Mouse (Mus musculus) heart, embryonic 12.5 days (tissue): ENCODE data around the gene Pold4. TPM values are rescaled to one million over a fixed set of nuclear protein-coding genes. Genes with fewer than 3 reads are reported as not detected.
"Not testable (repeated sequence)": the region's sequence is repeated elsewhere in the genome, so short reads cannot be mapped to it uniquely, and the experiment has no call there.

Experiments used
- ATAC-seq: fragments of 200-750 bp; cut with Nextera tagmentation; 2 replicates; pipeline ENCODE4 v1.8.0; 2017; ENCODE audit warnings: moderate TSS enrichment, moderate library complexity; ENCODE audit not compliant: insufficient number of reproducible peaks, low FRiP score
- H3K27ac ChIP-seq: fragments of 300-500 bp; sonication (generic); 2 replicates; pipeline ENCODE4 v1.5.1; 2016; ENCODE audit warnings: mild to moderate bottlenecking, moderate library complexity; ENCODE audit not compliant: poor library complexity, severe bottlenecking
- H3K27me3 ChIP-seq: fragments of 300-500 bp; sonication (generic); replicated peaks from 2 replicates; pipeline ENCODE4 v1.6.1; 2016; ENCODE audit warnings: mild to moderate bottlenecking, moderate library complexity
- H3K36me3 ChIP-seq: fragments of 300-500 bp; sonication (generic); 2 replicates; pipeline ENCODE4 v1.6.1; 2016; ENCODE audit warnings: mild to moderate bottlenecking, moderate library complexity
- H3K4me1 ChIP-seq: fragments of 300-500 bp; sonication (generic); replicated peaks from 2 replicates; pipeline ENCODE4 v1.6.1; 2016; ENCODE audit warnings: mild to moderate bottlenecking
- H3K4me2 ChIP-seq: fragments of 300-500 bp; sonication (generic); 2 replicates; pipeline ENCODE4 v1.6.1; 2016; ENCODE audit warnings: mild to moderate bottlenecking, moderate library complexity
- H3K4me3 ChIP-seq: fragments of 300-500 bp; sonication (generic); 2 replicates; pipeline ENCODE4 v1.5.1; 2016; ENCODE audit warnings: mild to moderate bottlenecking
- H3K9ac ChIP-seq: fragments of 300-500 bp; sonication (generic); 2 replicates; pipeline ENCODE4 v1.6.1; 2016; ENCODE audit warnings: mild to moderate bottlenecking, moderate library complexity
- H3K9me3 ChIP-seq: fragments of 300-500 bp; sonication (generic); replicated peaks from 2 replicates; pipeline ENCODE4 v1.6.1; 2016; ENCODE audit warnings: mild to moderate bottlenecking, moderate library complexity
- WGBS: fragments of 180-500 bp; shearing (Covaris S2); methylation state at CpG from one replicate; pipeline ENCODE4 v1.1.7; 2016; 5-methylcytosine and 5-hydroxymethylcytosine counted together
- polyA plus RNA-seq: library from polyadenylated mRNA; unstranded; fragments of >200 nt; fragmentation: Nextera tagmentation; extraction: Ambion mirVana; gene quantifications from 2 replicates; pipeline ENCODE4 v1.2.1, GENCODE M21; 2016

The Pold4 gene
- polyA plus RNA-seq, 1 experiment from 2014 or later, result 19.4 TPM

DNA sequence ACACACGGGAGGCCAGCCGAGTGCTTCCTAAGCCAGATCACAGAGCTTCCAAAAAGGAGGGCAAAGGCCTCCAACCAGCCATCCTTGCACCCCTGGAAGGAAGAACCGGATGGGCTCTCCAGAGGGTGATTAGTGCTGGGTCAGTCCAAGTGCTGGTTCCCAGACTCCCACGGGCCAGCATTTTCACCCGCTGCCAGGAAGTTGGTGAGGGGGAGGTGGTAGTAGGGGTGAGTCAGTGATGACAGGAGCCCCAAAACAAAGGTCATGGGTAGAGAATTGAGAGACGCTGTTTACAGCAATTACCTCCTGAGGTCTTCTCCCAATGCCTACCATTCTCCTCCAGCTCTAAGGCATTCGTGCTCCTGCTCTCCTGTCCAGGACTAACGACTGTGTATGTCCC lies 1.3 kb upstream of the Pold4 start:
- Histone ChIP-seq H3K4me3 (no peak overlapping the region), H3K9me3 (no peaks in the 10 kb centered on the region), H3K9ac (no peak overlapping the region), H3K4me2 (no peak overlapping the region), H3K27ac (no peak overlapping the region), H3K36me3 (no peaks in the 10 kb centered on the region), H3K27me3 (peaks cover 45% of the 10 kb centered on the region), H3K4me1 (peaks cover 20% of the 10 kb centered on the region)
- no peak for ATAC-seq
- WGBS, result 57% methylated on average over 8 of the region's 8 CpGs

- H3K27me3 ChIP-seq, result peaks cover 40% of the 10 kb centered on the region
- 16% methylated on average over 2 of the region's 2 CpGs for WGBS
- H3K9me3 ChIP-seq, result no peaks in the 10 kb centered on the region
Measured at GRCm38 (mm10) chr19:4232186-4232572, 480 bp downstream of the Pold4 start.

GRCm38 (mm10) chr19:4232651-4233050 lies 952 bp downstream of the Pold4 start:
- no peak overlapping the region for H3K4me3 ChIP-seq
- peak overlapping the region; percentile 82 for H3K4me2 ChIP-seq
- peaks cover 20% of the 10 kb centered on the region for H3K4me1 ChIP-seq
- H3K27me3 ChIP-seq, result peaks cover 35% of the 10 kb centered on the region
- 78% methylated on average over 7 of the region's 7 CpGs for WGBS
- no peak for ATAC-seq
- no peak overlapping the region for H3K27ac ChIP-seq
- H3K36me3 ChIP-seq, result no peaks in the 10 kb centered on the region
- H3K9me3 ChIP-seq, result no peaks in the 10 kb centered on the region
- peak overlapping the region; percentile 80 for H3K9ac ChIP-seq

More at GRCm38 (mm10) chr19:4232186-4232572, 480 bp downstream of the Pold4 start:
- Histone ChIP-seq H3K4me3 (peak overlapping the region; percentile 73), H3K4me2 (peak overlapping the region; percentile 82), H3K27ac (peak overlapping the region; percentile 87), H3K4me1 (peaks cover 20% of the 10 kb centered on the region), H3K9ac (peak overlapping the region; percentile 80), H3K36me3 (no peaks in the 10 kb centered on the region)
- ATAC-seq, result 0 out of 2 replicates have a peak, but pooled peaks have one; percentile 1

- Histone ChIP-seq H3K36me3 (no peaks in the 10 kb centered on the region), H3K4me3 (no peak overlapping the region), H3K4me2 (no peak overlapping the region), H3K27ac (no peak overlapping the region), H3K27me3 (peaks cover 18% of the 10 kb centered on the region), H3K4me1 (peaks cover 19% of the 10 kb centered on the region), H3K9ac (no peak overlapping the region), H3K9me3 (no peaks in the 10 kb centered on the region)
- WGBS, result 69% methylated on average over 4 of the region's 4 CpGs
- no peak for ATAC-seq
Measured at GRCm38 (mm10) chr19:4234548-4234947, 2.8 kb downstream of the Pold4 start.

- Histone ChIP-seq H3K9ac (no peak overlapping the region), H3K36me3 (no peaks in the 10 kb centered on the region), H3K4me3 (no peak overlapping the region), H3K4me2 (no peak overlapping the region), H3K4me1 (no peaks in the 10 kb centered on the region), H3K9me3 (0 out of 2 replicates have a peak, but pooled peaks cover 3% of the 10 kb centered on the region), H3K27ac (no peak overlapping the region), H3K27me3 (no peaks in the 10 kb centered on the region; the same call in 1 of the 2 replicates)
- 70% methylated on average over 8 of the region's 8 CpGs for WGBS
- no peak for ATAC-seq
Measured at GRCm38 (mm10) chr19:4240247-4240668, 8.6 kb downstream of the Pold4 start.

DNA sequence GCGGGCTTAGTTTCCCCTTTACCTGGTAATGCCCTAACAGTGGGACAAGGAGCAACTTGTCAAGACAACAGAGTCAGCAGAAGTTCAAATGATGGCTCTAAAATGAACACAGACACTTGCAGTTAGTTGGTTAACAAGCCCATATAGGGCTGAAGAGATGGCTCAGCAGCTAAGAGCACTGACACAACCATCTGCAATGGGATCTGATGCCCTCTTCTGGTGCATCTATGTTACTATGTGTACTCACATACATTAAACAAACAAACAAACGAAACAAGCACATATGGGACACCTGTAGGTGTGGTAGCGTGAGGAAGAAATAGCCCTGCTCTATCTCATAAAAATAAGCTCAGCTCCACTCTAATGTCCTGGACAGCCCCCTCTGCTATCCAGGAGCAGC lies 10.7 kb downstream of the Pold4 start:
- Histone ChIP-seq H3K4me1 (no peaks in the 10 kb centered on the region), H3K4me2 (no peak overlapping the region), H3K9ac (no peak overlapping the region), H3K36me3 (no peaks in the 10 kb centered on the region), H3K27me3 (no peaks in the 10 kb centered on the region; the same call in 1 of the 2 replicates), H3K4me3 (no peak overlapping the region), H3K9me3 (0 out of 2 replicates have a peak, but pooled peaks cover 3% of the 10 kb centered on the region), H3K27ac (no peak overlapping the region)
- 66% methylated on average over 3 of the region's 3 CpGs for WGBS
- no peak for ATAC-seq

- H3K4me1 ChIP-seq, result no peaks in the 10 kb centered on the region
- no peak overlapping the region for H3K4me2 ChIP-seq
- H3K9me3 ChIP-seq, result 0 out of 2 replicates have a peak, but pooled peaks cover 3% of the 10 kb centered on the region
- H3K27me3 ChIP-seq, result peaks cover 3% of the 10 kb centered on the region; the same call in 1 of the 2 replicates
- H3K9ac ChIP-seq, result no peak overlapping the region
- no peak overlapping the region for H3K4me3 ChIP-seq
- 77% methylated on average over 6 of the region's 6 CpGs for WGBS
- no peak for ATAC-seq
- no peak overlapping the region for H3K27ac ChIP-seq
- H3K36me3 ChIP-seq, result no peaks in the 10 kb centered on the region
Measured at GRCm38 (mm10) chr19:4244775-4245174, 13.1 kb downstream of the Pold4 start.

DNA sequence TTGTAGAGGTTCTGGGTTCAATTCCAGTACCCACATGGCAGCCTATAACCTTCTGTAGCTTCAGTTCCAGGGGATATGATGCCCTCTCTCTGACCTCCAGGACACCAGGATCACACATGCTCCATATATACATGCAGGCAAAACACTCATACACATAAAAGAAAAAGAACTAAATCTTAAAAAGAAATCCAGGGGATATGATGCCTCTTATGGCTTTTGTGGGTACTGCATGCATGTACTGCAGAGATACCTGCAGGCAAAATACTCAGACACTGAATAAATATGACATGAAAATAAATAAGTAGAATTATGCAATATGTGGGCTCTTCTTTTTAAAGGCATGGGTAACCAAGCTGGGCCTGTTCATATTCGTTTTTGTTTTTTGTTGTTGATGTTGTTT lies 15.3 kb downstream of the Pold4 start:
- Histone ChIP-seq H3K4me2 (no peak overlapping the region), H3K4me1 (no peaks in the 10 kb centered on the region), H3K27me3 (peaks cover 3% of the 10 kb centered on the region; the same call in 1 of the 2 replicates), H3K36me3 (no peaks in the 10 kb centered on the region), H3K9ac (no peak overlapping the region), H3K4me3 (no peak overlapping the region), H3K9me3 (0 out of 2 replicates have a peak, but pooled peaks cover 3% of the 10 kb centered on the region), H3K27ac (no peak overlapping the region)
- ATAC-seq, result no peak
- 43% methylated on average over 1 of the region's 1 CpGs for WGBS

DNA sequence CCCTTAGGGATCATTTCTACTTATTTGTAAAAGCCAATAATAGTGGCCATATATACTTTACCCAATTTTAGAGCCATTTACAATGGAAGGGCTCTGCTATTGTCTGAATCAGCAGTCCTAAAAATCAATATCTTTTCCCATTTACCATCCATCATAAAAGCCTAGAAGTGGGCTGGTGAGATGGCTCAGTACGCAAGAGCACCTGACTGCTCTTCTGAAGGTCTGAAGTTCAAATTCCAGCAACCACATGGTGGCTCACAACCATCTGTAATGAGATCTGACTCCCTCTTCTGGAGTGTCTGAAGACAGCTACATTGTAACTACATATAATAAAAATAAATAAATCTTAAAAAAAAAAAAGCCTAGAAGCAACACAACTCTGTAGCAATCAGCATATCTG lies 17.0 kb downstream of the Pold4 start:
- ATAC-seq, H3K27ac ChIP-seq, H3K4me3 ChIP-seq, H3K4me2 ChIP-seq, H3K36me3 ChIP-seq, H3K4me1 ChIP-seq, H3K9me3 ChIP-seq, H3K27me3 ChIP-seq, H3K9ac ChIP-seq: not testable (repeated sequence)
- 73% methylated on average over 1 of the region's 1 CpGs for WGBS

DNA sequence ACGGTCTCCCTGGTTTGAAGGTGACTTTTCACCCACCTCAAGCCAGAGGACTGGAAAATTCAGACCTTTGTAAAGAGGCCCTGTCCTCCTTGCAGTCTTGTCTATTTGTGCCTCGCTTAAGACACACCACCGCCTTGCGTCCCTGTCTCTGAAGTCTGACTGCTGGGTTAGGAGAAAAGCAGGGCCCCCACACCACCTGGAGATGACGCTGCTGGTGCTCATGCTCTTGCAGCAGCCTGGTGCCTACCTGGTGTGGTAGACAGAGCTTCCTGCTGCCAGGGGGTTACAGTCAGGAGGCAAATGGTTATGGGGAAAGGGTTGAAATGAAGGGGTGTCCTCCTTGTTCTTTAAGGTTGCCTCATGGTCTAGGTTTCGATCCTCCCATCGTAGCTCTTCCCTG lies 22.5 kb downstream of the Pold4 start:
- H3K4me1 ChIP-seq, result peaks cover 12% of the 10 kb centered on the region; the same call in 1 of the 2 replicates
- no peak overlapping the region for H3K9ac ChIP-seq
- H3K4me2 ChIP-seq, result no peak overlapping the region
- no peaks in the 10 kb centered on the region for H3K27me3 ChIP-seq
- H3K27ac ChIP-seq, result no peak overlapping the region
- no peak for ATAC-seq
- WGBS, result 74% methylated on average over 7 of the region's 7 CpGs
- H3K9me3 ChIP-seq, result no peaks in the 10 kb centered on the region; the same call in 1 of the 2 replicates
- no peaks in the 10 kb centered on the region for H3K36me3 ChIP-seq
- H3K4me3 ChIP-seq, result no peak overlapping the region

DNA sequence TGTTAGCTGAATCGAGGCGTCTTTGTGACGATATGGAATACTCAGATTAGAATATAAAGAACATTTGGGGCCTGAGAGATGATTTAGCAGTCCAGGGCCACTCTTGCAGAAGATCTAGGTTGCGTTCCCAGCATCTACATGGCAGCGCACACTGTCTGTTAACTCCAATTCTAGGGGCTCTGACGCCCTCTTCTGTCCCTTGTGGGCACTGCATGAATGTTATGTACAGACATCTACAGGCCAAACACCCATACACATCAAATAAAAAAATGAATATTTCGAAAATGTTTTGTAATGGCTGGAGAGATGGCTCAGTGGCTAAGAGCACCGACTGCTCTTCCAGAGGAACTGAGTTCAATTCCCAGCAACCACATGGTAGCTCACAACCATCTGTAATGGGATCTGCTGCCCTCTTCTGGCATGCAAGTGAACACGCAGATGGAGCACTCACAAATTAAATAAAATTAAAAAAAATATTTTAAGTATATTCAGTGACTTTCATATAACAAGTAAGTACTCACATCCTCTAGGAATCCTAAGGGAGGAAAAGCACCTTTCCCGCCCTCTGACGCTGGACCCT lies 24.0 kb downstream of the Pold4 start:
- H3K27me3 ChIP-seq, result no peaks in the 10 kb centered on the region
- no peak overlapping the region for H3K9ac ChIP-seq
- WGBS, result 70% methylated on average over 11 of the region's 11 CpGs
- no peaks in the 10 kb centered on the region for H3K36me3 ChIP-seq
- no peak overlapping the region for H3K4me2 ChIP-seq
- peaks cover 12% of the 10 kb centered on the region; the same call in 1 of the 2 replicates for H3K4me1 ChIP-seq
- H3K9me3 ChIP-seq, result no peaks in the 10 kb centered on the region; the same call in 1 of the 2 replicates
- ATAC-seq, result no peak
- H3K4me3 ChIP-seq, result no peak overlapping the region
- H3K27ac ChIP-seq, result no peak overlapping the region
